Mouse (Mus musculus) kidney, postnatal 14 days (tissue): ENCODE data around the gene Cachd1.

Experiments used
- DNase-seq: peaks from one replicate; pipeline ENCODE4 v3.0.0; 2022; ENCODE audit warnings: mixed read lengths

Cachd1 gene

GRCm38 (mm10) chr4:100776043-100776870 lies at the start of gene Cachd1:
Cachd1 (plus strand) TSS chr4:100776675.
- peak; percentile 90 for DNase-seq

GRCm38 (mm10) chr4:100728896-100729479 lies 47.5 kb upstream of the Cachd1 start:
- peak; percentile 54 for DNase-seq

GRCm38 (mm10) chr4:100735098-100735935 lies 41.2 kb upstream of the Cachd1 start:
- DNase-seq = no peak

GRCm38 (mm10) chr4:100735936-100736349 lies 40.5 kb upstream of the Cachd1 start:
- DNase-seq = no peak

GRCm38 (mm10) chr4:100743615-100744014 lies 32.9 kb upstream of the Cachd1 start:
- DNase-seq = no peak

GRCm38 (mm10) chr4:100752278-100752677 lies 24.2 kb upstream of the Cachd1 start:
- DNase-seq = no peak

- DNase-seq = no peak
These were observed 20.8 kb upstream of the Cachd1 start for GRCm38 (mm10) chr4:100755632-100756031.

- no peak for DNase-seq
These were observed 20.0 kb upstream of the Cachd1 start for GRCm38 (mm10) chr4:100756499-100756898.

- DNase-seq = no peak
These were observed 18.1 kb upstream of the Cachd1 start for GRCm38 (mm10) chr4:100758265-100758898.

GRCm38 (mm10) chr4:100759603-100760002 lies 16.9 kb upstream of the Cachd1 start:
- DNase-seq = peak; percentile 30

GRCm38 (mm10) chr4:100760416-100760815 lies 16.1 kb upstream of the Cachd1 start:
- no peak for DNase-seq

GRCm38 (mm10) chr4:100768606-100769005 lies 7.9 kb upstream of the Cachd1 start:
- DNase-seq = peak; percentile 86

- DNase-seq = peak; percentile 73
These were observed 448 bp downstream of the Cachd1 start for GRCm38 (mm10) chr4:100776871-100777375.

- DNase-seq = peak; percentile 53
These were observed 1.0 kb downstream of the Cachd1 start for GRCm38 (mm10) chr4:100777376-100778041.

- no peak for DNase-seq
These were observed 1.6 kb downstream of the Cachd1 start for GRCm38 (mm10) chr4:100778082-100778481.

GRCm38 (mm10) chr4:100779023-100779422 lies 2.5 kb downstream of the Cachd1 start:
- DNase-seq = no peak

- no peak for DNase-seq
These were observed 3.2 kb downstream of the Cachd1 start for GRCm38 (mm10) chr4:100779695-100780094.

GRCm38 (mm10) chr4:100780911-100781310 lies 4.4 kb downstream of the Cachd1 start:
- no peak for DNase-seq

- no peak for DNase-seq
These were observed 5.9 kb downstream of the Cachd1 start for GRCm38 (mm10) chr4:100782348-100782747.

- DNase-seq = peak; percentile 42
These were observed 6.4 kb downstream of the Cachd1 start for GRCm38 (mm10) chr4:100782891-100783290.

GRCm38 (mm10) chr4:100787201-100787600 lies 10.7 kb downstream of the Cachd1 start:
- DNase-seq = no peak

- DNase-seq = no peak
These were observed 13.7 kb downstream of the Cachd1 start for GRCm38 (mm10) chr4:100790176-100790575.
